Mouse (Mus musculus) 3134 (cell line): Measurements from ENCODE around the gene F2.
A peak's percentile ranks its signal among the peaks of the same experiment; 100 is the strongest.
"Not testable (repeated sequence)": the region's sequence is repeated elsewhere in the genome, so short reads cannot be mapped to it uniquely, and the experiment has no call there.

Experiments used
- DNase-seq: peaks from one replicate; pipeline ENCODE4 v3.0.0-alpha.2; 2011; ENCODE audit warnings: low spot score; ENCODE audit not compliant: insufficient read length; ENCODE audit errors: extremely low read depth

The F2 gene

GRCm38 (mm10) chr2:91649152-91649551, 12.9 kb upstream of the F2 start:
- peak; percentile 40 for DNase-seq

GRCm38 (mm10) chr2:91646733-91647132, 10.5 kb upstream of the F2 start:
- peak; percentile 48 for DNase-seq

GRCm38 (mm10) chr2:91645811-91646210, 9.6 kb upstream of the F2 start:
- no peak for DNase-seq

DNA sequence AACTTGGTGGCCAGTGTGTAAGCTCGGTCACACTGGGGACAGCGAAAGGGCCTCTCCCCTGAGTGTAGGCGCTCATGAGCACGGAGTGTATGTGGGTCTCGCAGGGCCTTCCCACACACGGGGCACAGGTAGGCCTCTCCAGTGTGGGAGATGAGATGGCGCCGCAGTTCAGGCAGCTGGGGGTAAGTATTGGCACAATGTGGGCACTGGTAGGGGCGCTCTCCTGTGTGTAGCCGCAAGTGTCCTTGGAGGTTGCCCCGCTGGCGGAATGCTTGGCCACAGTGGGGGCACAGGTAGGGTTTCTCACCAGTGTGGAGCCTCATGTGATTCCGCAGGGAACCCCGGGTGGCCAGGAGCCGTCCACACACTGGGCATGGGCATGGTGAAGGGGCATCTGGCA, 9.1 kb upstream of the F2 start:
- no peak for DNase-seq

DNA sequence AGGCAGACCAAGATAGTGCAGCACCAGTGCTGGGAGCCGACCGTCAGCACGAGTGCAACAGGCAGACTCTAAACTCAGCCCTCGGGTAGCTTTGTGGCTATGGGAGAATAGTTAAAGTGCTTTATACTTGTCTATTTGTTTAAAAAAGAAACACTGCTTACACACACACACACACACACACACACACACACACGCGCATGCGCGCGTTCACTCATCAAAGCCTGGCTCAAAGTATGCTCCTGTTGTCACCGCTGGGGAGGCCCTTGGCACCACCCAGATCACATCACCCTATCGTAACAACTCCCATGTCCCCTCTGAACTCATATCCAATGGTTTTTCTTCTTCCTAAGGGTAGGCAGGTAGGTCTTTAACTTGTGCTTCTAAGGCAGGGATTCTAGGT, 7.8 kb upstream of the F2 start:
- DNase-seq = no peak

- no peak for DNase-seq
Observed at GRCm38 (mm10) chr2:91642825-91643415, 6.7 kb upstream of the F2 start.

- DNase-seq = no peak
Observed at GRCm38 (mm10) chr2:91638931-91639330, 2.7 kb upstream of the F2 start.

DNA sequence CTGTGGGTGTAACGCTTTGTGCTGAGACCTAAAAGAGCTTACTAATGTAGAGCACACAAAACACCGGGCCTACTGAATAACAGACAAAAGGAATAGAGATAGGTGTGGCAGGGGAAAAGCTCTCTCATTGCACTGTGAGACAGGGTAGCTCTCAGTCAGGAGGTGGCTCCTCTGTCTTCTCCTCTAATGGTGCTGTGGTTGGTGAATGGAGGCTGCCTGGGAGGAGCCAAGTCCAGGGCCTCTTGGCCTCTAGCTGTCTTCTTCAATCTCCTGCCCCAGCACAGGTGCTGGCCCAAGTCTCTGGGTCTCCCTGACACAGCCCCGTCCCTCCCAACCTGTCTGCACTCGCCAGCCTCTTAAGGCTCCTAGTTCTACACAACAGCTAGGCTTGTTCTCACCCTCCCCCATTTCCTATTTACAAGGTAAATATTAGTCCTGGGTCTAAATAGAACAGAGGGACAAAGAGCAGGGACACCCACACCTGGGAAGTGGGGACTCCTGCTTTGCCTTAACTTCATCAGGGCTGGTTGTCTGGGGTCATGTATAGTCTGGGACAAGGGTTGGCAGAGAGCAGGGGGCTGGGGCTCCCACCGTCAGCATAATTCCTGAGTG, 619 bp upstream of the F2 start:
- no peak for DNase-seq

- DNase-seq = no peak
Observed at GRCm38 (mm10) chr2:91635486-91635885, 728 bp downstream of the F2 start.

DNA sequence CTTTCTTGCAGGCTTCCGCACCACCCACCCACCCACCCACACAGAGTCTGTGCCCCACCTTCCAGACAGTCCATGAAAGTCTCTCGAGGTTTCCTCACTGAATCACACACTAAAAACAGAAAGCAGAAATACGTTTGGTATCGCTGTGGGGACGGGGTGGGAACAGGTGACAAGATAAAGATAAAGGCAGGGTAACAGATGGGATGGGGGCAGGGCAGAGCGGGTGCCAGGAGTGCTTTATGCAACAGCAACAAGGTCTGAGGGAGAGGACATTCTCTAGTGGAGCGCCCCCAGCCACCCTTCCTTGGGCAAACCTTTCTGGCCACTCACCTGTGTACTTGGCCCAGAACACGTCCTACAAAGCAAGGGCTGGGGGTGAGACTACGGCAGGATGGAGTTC, 1.4 kb downstream of the F2 start:
- DNase-seq = no peak

DNA sequence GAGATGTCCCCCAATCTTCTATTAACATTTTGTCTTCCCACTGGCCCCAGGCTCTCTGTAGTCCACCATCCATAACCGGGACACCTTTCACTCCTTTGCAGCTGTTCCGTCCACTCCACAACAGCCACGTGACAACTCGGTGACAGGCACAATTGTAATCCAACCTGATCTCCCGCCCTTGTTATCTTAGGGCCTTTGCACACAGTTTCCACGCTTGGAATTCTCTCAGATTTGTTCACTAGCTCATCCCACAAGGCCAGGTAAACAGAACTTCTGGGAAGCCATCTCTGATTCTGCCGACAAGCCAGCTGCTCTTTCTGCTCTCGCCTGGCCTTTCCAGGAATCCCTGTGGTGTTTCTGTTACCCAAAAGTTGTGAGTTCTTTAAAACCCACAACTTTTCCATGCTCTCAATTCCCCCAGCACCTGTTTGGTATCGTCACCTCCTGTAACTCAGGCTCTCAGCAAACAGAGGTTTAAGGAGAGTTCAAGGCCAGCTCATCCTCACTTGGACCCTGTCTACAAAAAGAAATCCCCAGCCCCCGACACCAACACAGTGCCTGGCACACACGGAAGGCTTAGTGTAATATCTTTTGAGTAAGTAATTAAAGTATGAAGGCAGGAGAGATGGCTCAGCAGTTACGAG, 2.8 kb downstream of the F2 start:
- DNase-seq = no peak

DNA sequence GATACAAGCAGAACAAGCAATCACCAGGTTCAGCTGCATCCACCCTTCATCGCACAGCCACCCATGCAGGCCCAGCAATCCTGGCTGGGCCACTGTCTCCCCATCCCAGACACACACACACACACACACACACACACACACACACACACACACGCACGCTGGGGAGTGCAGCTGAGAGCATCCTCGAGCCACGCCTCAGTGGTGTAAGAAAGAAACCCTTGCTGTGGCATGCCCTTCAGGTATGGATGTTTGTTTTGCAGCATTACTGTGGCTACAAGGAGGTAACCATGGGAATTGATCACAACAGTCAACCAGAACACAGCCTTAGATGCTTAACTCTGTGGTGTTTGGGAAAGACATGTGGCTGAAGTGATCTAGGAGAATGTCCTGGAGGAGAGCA, 3.9 kb downstream of the F2 start:
- DNase-seq = no peak

- DNase-seq = no peak
Observed at GRCm38 (mm10) chr2:91631826-91632225, 4.4 kb downstream of the F2 start.

GRCm38 (mm10) chr2:91630384-91630783, 5.8 kb downstream of the F2 start:
- DNase-seq = no peak

DNA sequence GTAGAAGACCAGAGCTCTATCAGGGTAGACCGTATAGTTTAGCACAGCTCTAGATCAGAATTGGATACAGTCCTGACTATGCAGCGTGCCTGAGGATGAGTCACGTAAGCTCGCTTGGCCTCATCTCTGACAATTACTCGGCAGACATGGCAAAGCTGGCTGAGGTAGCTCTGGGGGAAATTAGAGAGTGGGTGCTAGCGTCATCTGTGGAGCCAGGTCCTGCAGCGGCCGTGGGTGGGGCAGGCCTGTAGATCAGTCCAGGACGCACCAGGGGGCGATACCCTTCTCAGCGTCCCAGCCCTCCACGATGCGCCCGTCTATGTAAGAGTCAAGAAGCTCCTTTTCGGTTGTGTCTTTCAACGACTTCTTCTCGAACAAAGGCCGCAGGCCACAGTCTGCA, 6.5 kb downstream of the F2 start:
- peak; percentile 37 for DNase-seq

GRCm38 (mm10) chr2:91628171-91628570, 8.0 kb downstream of the F2 start:
- no peak for DNase-seq

GRCm38 (mm10) chr2:91627486-91627885, 8.7 kb downstream of the F2 start:
- no peak for DNase-seq

GRCm38 (mm10) chr2:91623366-91623765, 12.8 kb downstream of the F2 start:
- DNase-seq = not testable (repeated sequence)

GRCm38 (mm10) chr2:91622356-91622755, 13.9 kb downstream of the F2 start:
- DNase-seq = no peak

DNA sequence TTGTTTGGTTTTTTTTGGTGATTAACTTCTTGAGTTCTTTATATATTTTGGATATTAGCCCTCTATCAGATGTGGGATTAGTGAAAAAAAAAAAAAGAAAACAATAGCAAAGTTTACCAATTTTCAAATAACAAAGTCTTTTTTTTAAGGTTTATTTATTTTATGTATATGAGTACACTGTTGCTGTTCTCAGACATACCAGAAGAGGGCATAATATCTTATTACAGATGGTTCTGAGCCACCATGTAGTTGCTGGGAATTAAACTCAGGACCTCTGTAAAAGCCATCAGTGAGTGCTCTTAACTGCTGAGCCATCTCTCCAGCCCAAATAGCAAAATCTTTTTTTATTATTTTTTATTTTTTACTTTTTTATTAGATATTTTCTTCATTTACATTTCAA, 26.8 kb downstream of the F2 start:
- not testable (repeated sequence) for DNase-seq

- no peak for DNase-seq
Observed at GRCm38 (mm10) chr2:91602389-91602788, 33.8 kb downstream of the F2 start.

DNA sequence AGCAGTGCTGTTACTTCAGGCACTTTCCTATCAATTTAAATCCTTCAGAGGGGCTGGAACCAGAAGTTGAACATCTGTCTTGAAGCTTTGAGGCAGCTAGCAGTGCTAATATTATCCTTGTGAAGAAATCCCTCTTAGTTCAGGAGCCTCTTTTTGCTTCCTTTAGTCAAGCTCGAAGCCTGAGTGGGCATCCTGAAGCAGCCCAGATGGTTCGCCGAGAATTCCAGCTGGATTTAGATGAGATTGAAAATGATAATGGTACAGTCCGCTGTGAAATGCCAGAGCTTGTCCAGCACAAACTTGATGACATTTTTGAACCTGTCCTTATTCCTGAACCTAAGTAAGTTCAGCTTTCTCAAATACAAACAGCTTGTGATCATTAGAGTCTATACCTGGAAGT, 35.7 kb downstream of the F2 start:
- DNase-seq = no peak
